Mouse (Mus musculus): Measurements from ENCODE around the gene Zfp574.

DNA sequence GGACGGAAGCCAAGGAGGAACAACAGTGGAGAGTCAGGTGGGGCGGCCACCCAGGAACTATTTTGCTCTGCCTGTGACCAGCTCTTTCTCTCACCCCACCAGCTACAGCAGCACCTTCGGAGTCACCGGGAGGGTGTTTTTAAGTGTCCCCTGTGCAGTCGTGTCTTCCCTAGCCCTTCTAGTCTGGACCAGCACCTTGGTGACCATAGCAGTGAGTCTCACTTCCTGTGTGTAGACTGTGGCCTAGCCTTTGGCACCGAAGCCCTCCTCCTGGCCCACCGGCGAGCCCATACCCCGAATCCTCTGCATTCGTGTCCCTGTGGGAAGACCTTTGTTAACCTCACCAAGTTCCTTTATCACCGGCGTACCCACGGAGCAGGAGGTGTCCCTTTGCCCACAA, 8.1 kb downstream of the Zfp574 start:
- TF ChIP-seq GATA1 (IDR thresholded peaks at IDR 0.05; ENCODE audit: low read length) (no peak), TAL1 (IDR thresholded peaks at IDR 0.05; ENCODE audit: low read length) (no peak)
